Comparison of ENCODE assay signal across 9 mouse cellular contexts in genomic region chr14:48358487-48359159, GRCm38 (mm10).
DNase-seq lines count a peak whose midpoint lies in the region; ATAC-seq and TF ChIP-seq lines count a peak whose summit lies in the region.
"Had no signal": no experiment of that assay in that cellular context is flagged by ENCODE, and none has a peak within 500 bp of the region (broad histone marks: within the 10 kb centered on the region; RNA-seq: fewer than 3 reads in every experiment).

No protein-coding gene starts in this region.

- H3K9ac ChIP-seq in forebrain, embryonic 15.5 days (replicated peaks): no peak overlapping the region
- H3K9ac ChIP-seq: limb, embryonic 13.5 days had no signal

- H3ac ChIP-seq in myocyte (ENCODE audit: control insufficient read depth, insufficient read length): no peak overlapping the region

- H3K4me2 ChIP-seq in forebrain, embryonic 15.5 days (replicated peaks): no peak overlapping the region
- peak overlapping the region; percentile 30 for H3K4me2 ChIP-seq in myocyte (ENCODE audit: low read depth)
- H3K4me2 ChIP-seq: limb, embryonic 13.5 days had no signal

- DNase-seq in adrenal gland, adult 2 months: peak; percentile 28
- no peak for DNase-seq in adrenal gland, adult 18-20 months (ENCODE audit: low spot score in 2 of 2)
- peak; percentile 25 for DNase-seq in thymus, postnatal 0 days (ENCODE audit: low spot score)
- DNase-seq in thymus, adult 18-20 months: no peak
- DNase-seq in layer of hippocampus, postnatal 10 days (ENCODE audit: low spot score in 2 of 2): peak; percentile 29 to 66

- no peaks in the 10 kb centered on the region for H3K36me3 ChIP-seq in forebrain, embryonic 15.5 days
- H3K36me3 ChIP-seq in myocyte (ENCODE audit: control insufficient read depth, insufficient read depth): no peaks in the 10 kb centered on the region
- H3K36me3 ChIP-seq: limb, embryonic 13.5 days had no signal

- no peak for TF ChIP-seq POLR2A in myocyte (IDR thresholded peaks at IDR 0.05; ENCODE audit: insufficient read length, low read depth)

- no peaks in the 10 kb centered on the region for H3K27me3 ChIP-seq in forebrain, embryonic 15.5 days
- no peaks in the 10 kb centered on the region for H3K27me3 ChIP-seq in myocyte (ENCODE audit: control insufficient read depth, insufficient read depth, insufficient read length)

- H3K79me2 ChIP-seq in myocyte (ENCODE audit: control insufficient read depth, insufficient read depth): no peaks in the 10 kb centered on the region

- H3K9me3 ChIP-seq in forebrain, embryonic 15.5 days: no peaks in the 10 kb centered on the region
- H3K9me3 ChIP-seq: limb, embryonic 13.5 days had no signal

- WGBS in forebrain, embryonic 15.5 days: 47% methylated on average over 12 of the region's 12 CpGs

- ATAC-seq in forebrain, embryonic 15.5 days (replicated peaks): peak; percentile 67
- ATAC-seq in megakaryocyte, adult 5-6 weeks (ENCODE audit: poor library complexity, severe bottlenecking): no peak

- H3K4me3 ChIP-seq in forebrain, embryonic 15.5 days: no peak overlapping the region
- no peak overlapping the region for H3K4me3 ChIP-seq in myocyte
- H3K4me3 ChIP-seq: limb, embryonic 13.5 days had no signal

- no peaks in the 10 kb centered on the region for H3K4me1 ChIP-seq in forebrain, embryonic 15.5 days

- no peak overlapping the region for H3K27ac ChIP-seq in forebrain, embryonic 15.5 days (replicated peaks)
- H3K27ac ChIP-seq: limb, embryonic 13.5 days had no signal

TF ChIP-seq in myocyte, 11 proteins besides CTCF, POLR2A, EP300 and RAD21:
- TF ChIP-seq MYOD1 (IDR thresholded peaks at IDR 0.05; ENCODE audit: control insufficient read depth in 1 of 3, insufficient read length in 2 of 3, low read depth in 2 of 3): no peak
- no peak for TF ChIP-seq MYOG (IDR thresholded peaks at IDR 0.05; ENCODE audit: control insufficient read depth in 1 of 3, insufficient read depth in 1 of 3, insufficient read length in 2 of 3, low read depth in 2 of 3)
- no peak for TF ChIP-seq MAX (IDR thresholded peaks at IDR 0.05; ENCODE audit: low read depth)
- no peak for TF ChIP-seq SRF (IDR thresholded peaks at IDR 0.05; ENCODE audit: control insufficient read depth, insufficient read length, low read depth)
- no peak for TF ChIP-seq POLR2AphosphoS2 (IDR thresholded peaks at IDR 0.05; ENCODE audit: insufficient read length, low read depth)
- TF ChIP-seq REST (IDR thresholded peaks at IDR 0.05; ENCODE audit: insufficient read depth, insufficient read length): no peak
- TF ChIP-seq E2F4 (IDR thresholded peaks at IDR 0.05; ENCODE audit: insufficient read depth): no peak
- no peak for TF ChIP-seq CEBPB (IDR thresholded peaks at IDR 0.05; ENCODE audit: insufficient read depth, poor library complexity, severe bottlenecking)
- TF ChIP-seq USF1 (IDR thresholded peaks at IDR 0.05; ENCODE audit: low read depth): no peak
- no peak for TF ChIP-seq TCF3 (IDR thresholded peaks at IDR 0.05; ENCODE audit: insufficient read length, low read depth)
- TF ChIP-seq TCF12 (IDR thresholded peaks at IDR 0.05; ENCODE audit: insufficient read depth, poor library complexity, severe bottlenecking): no peak
TF ChIP-seq in myocyte: peak in this region for 0.

Comparison
In these comparisons a context has a peak if more than half of its experiments do, and no peak if none do; other contexts are left out.
1. DNase-seq: peak in adrenal gland, adult 2 months (single experiment), thymus, postnatal 0 days (single experiment) and layer of hippocampus, postnatal 10 days (2 of 2); none in adrenal gland, adult 18-20 months (0 of 2) and thymus, adult 18-20 months (0 of 2).